Mouse (Mus musculus) thymus, postnatal 25 days (tissue): Measurements from ENCODE around the gene D10Wsu102e.

Source experiments
- DNase-seq: peaks from one replicate; pipeline ENCODE4 v3.0.0; 2022

D10Wsu102e gene

DNA sequence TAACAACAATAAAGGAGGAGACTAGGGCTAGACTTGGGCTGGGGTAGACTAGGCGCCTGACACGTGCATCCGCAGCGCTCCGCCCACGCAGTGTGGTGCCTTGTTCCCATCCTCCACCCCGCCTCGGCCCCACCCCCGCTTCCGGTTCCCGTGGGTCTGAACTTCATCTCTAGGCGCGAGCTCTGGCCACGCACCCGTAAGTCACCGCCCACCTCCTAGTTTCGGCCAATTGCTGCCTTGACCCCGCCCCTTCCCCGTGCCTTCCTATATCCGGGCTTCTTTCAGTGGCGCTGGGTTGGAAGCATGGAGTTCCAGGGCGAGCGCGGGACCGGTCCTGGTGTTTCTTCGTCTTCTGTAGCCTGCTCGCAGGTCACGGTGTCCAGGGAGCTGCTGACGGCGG lies at the start of gene D10Wsu102e:
Gene D10Wsu102e, plus strand, starts transcription at position 266 of the 400 bp plus-strand sequence.
- DNase-seq: peak; percentile 95

DNA sequence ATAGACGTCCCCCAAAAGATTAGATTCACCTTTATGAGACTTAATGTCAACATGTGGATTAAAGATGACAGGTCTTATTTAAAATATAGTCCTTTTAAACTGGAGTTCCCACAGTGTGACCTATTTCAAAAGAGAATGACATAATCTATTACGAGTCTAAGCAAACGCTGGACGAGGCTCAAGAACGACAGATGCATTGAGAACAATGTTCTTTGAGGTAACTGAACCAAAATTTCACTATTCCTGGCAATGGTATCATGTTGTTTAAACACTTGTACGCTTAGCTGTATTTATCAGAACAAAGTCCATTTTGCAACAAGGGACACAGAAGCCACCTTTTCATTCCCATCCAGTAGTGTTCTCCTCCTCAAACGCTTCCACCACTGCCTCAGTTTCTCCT lies 49.7 kb upstream of the D10Wsu102e start:
- DNase-seq: no peak

DNA sequence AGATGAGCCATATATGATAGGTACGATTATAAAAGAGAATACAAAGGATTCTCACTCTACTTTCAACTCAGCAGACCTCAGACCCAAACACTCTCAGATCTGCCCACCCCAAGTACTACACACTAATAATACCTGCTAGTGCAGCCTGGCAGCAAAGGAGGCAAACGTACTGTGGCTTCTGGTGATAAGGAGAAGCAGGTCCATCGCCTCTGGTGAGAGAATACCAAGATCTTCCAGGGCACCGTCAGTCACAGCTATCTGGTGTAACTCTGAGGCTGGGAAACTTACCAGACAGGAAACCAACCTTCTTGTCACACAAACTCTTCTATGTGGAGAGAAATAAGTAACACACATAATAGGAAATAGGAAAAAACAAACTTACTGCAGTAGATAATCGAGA lies 47.0 kb upstream of the D10Wsu102e start:
- no peak for DNase-seq

DNA sequence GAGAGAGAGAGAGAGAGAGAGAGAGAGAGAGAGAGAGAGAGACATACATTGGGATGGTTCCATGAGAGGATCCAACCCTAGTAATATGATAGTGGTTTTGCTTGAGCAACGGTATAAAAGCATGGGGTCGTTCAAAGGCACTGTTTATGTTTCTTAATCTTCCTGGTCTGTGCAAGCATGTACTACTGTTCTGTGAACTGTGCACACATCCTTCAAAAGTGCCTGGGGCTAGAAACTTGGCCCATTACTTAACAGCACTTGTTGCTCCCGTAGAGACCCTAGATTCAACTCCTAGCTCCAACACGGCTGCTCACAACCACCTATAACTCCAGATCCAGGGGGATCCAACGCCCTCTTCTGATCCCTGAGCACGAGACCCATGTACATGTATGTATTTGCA lies 39.6 kb upstream of the D10Wsu102e start:
- no peak for DNase-seq

DNA sequence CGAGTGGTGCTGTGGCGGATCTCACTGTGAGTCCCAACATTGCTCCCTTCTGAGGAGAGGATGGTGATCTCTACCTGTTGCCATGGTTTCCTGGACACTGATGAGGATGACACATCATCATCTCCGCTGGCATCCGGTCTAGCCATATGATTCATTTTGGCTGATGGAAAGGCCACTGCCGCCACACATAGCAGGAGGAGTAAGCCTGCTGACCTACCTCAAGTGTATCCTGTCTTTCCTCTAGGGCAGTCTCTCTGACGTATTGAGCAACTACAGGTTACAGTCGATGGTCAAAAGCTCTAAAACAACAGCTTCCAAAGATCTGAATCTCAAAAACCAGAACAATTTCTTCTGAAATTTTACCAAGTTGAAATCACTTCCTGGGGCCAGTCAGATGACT lies 39.2 kb upstream of the D10Wsu102e start:
- DNase-seq: no peak

DNA sequence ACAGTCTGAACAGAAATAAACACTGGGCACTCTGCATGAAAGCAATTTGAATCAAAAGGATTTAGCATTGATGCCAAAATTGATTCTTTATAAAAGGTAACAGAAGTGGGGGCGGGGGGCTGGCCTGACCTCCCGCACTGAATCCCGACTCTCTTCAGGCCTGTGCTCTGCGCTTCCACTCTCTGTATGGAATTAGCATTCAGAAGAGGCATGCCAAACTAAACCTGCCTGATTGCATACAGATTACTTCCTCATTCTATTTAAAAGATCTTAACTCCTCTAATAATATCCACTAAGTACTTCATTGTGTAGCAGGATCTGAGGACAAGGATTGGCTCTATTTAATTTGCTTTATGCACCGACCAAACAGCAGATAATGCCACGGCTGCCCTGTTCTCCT lies 38.5 kb upstream of the D10Wsu102e start:
- DNase-seq: no peak

DNA sequence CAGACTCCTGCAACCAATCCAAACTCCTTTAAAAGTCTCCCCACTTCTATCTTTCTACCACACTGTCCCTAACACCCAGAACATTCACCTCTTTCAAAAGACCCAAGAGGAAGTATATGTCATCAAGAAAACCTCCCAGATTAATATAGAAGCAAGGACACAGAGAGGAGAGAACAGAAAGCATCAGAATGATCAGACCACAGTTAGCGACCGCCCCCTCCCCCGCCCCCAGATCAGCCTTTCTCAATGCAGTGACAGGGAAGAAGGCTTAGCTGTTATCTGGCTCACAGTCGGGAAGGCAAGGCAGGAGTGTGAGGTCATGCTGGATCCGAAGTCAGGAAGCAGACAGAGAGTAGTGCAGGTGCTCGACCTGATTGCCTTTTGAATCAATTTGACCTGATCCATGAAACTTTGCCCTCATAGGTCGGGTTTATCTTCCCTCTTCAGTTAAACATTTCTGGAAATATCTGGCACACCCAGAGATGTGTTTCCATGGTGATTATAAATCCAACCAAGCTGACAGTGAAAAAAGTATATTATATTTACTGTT lies 37.4 kb upstream of the D10Wsu102e start:
- no peak for DNase-seq

DNA sequence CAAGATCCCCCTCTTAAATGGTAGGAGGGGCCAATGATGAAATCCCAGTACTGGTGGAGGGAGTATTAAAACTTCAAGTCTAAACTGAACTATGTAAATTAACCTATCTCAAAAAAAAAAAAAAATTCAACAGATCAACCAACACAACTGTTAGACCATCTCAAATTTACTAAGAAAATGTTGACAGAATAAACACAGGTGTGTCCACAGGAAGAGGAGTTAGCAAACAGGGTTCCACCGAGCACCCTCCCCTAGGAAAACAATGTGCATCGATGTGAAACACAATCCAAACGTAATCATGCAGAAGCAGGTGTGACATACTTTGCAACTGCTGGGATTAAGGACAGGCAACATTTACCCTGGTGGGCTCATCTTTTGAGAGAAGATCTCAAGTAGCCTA lies 35.1 kb upstream of the D10Wsu102e start:
- no peak for DNase-seq

DNA sequence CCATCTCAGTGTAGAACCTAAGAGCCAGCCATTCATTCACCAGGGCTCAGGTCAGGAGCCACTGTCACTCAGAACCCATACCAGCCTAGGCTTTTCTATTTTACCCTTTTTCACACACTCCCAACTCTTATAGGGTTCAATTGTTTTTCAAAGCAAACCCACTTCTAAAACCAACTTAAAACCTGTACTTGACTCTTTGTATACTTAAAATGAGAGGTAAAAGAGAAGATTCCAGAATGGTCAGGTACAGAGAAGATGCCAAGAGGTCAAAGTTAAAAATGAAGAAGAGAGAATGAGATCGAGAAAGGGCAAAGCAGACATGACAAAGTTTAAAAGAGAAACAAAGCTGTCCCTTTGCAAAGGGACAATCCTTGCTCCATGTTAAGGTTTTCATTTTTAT lies 34.1 kb upstream of the D10Wsu102e start:
- no peak for DNase-seq

DNA sequence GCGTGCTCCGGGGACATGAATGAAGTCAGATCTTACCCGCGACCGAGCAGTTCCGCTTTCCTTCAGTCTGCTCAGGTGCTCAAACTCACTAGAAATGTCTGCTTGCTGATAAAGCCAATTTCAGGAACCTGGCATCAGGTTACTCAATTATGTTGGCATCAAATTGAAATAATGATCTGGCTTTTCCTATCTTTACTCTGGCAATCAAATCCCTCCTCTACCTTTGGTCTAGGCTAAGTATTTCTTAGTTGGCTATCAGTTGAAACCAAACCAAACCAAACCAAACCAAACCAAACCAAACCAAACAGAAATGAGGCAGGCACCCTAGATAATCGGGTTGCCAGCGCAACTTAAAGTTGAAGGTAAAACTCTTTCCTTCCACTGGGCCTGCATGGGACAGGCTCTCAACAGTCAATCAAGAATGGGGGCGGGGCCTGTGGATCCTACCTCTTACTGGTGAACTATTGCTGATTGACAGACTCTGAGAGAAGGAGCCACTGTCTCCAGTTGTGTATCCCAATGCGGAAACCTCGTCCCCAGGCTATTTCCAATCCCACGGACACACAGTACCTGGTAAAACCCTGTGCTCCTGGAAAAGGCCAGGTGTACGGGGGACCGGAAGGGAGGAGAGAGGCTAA lies 33.3 kb upstream of the D10Wsu102e start:
- DNase-seq: no peak

DNA sequence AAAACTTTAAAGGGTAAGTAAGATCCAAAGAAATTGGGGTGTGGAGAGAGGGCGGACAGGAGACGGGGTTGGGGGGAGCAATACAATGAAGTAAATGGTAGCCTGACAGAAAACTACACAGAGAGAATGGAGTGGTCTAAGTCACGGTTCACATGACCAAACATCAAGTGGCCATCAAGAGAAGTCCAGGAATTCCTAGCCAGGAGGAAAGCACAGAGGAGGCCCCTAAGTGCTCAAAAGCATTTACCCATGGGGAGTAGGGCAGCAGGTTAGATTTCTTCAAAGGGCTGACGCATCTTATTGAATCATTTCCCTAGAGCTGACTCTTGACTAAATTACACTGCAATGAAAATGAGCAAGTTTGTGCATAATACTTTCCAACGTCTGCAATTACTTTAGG lies 31.2 kb upstream of the D10Wsu102e start:
- DNase-seq: no peak

DNA sequence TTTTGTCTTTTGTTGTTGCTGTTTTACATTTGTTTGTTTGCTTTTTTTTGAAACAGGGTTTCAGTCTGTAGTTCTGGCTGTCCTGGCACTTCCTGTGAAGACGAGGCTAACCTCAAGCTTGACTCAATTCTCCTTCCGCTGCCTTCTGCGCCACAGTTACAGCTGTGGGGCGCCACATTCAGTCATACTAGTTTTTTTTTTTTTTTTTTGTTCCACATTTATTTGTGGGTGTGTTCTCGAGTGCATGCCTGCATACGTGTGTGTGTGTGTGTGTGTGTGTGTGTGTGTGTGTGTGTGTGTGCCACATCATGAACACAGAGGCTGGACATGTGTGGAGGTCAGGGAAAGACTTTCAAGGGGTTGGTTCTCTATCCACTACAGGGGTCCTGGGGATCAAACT lies 29.7 kb upstream of the D10Wsu102e start:
- peak; percentile 63 for DNase-seq

DNA sequence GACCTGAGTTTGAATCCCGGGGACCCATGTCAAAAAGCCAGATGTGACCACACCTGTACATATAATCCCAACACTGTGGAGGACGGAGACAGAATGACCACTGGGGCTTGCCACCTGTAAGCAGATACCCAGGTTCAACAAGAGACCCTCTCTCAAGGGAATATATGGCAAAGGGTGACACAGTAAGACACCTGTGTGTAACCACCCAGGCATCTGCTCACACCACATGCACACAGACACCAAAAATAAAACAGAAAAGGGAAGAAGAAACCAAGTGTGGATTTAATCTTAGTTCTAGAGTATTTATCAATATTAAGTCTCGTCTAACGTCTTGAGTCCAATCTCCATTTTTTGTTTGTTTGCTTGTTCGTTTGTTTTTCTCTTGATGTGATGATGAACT lies 28.2 kb upstream of the D10Wsu102e start:
- no peak for DNase-seq

DNA sequence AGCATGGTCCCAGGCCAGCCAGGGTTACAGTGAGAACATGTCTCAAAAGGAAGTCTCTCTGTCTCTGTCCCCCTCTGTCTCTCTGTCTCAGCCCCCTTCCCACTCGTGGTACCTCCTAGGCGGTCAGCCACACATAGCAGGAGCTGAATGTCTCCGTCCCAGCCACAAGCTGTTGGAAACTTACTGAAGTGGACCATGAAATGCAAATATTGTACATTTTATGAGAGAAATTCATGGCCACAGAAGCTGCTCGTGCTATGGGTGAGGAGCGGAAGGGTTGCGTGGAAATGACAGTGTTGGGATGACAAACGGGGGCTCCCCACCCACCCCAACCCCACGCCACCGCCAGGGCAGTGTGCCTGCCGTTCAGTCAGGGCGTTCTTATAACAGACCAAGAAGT lies 27.4 kb upstream of the D10Wsu102e start:
- no peak for DNase-seq

DNA sequence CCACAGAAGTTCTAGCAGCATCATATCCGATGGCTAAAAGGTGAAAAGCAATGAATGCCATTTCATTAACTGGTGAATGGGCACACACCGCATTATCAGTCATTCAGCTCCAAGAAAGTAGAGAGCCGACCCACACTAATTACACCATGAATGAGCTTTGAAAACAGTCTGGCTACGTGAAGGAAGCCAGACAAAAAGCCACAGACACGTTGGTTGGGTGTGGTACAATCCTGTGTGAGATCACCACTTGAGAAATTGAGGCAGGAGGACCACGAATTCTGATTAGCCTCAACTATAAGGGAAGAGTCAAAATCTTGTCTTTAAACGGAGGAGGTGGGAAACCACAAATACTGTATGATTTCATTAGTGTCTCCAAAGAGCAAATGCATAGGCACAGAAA lies 23.7 kb upstream of the D10Wsu102e start:
- DNase-seq: no peak

DNA sequence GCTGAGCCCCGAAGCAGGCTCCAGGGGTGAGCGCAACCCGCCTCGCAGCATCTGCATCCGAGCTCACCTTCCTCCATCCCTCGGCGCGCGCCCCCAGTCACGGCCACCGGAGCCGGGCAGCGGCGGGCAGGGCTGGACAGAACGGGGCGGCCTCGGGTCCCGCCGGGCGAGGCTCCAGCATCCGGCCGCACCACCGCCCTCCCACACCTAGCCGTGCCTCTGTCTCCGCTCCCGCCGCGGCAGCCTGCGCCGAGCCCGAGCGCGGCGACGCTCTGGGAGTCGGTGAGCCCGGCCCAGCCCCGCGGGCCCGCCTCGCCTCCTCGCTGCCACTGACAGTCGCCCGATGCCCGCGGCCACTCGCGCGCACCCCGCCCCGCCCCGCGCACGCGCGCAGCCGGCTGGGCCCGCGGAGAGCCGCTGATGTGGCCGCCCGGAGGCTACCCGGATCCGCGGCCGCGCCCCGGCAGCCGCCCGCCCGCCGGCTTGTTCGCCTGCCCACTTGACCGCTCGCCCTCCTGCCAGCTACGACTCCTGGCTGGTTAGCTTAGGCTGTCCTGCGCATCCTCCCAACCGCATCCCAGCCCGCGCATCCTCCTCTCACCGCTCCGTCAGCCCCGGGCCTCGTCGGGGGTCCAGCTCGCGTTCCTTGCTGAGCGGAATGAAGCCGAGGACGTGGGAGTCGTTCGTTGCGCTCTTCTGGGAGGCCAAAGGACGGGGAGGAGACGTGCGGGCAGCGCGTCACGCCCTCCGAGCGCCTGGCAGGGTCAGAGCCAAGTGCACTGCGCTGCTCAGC lies 22.7 kb upstream of the D10Wsu102e start, which contains the start of gene Slc41a2:
Gene Slc41a2, minus strand, starts transcription at position 724 of the 793 bp plus-strand sequence.
- no peak for DNase-seq

DNA sequence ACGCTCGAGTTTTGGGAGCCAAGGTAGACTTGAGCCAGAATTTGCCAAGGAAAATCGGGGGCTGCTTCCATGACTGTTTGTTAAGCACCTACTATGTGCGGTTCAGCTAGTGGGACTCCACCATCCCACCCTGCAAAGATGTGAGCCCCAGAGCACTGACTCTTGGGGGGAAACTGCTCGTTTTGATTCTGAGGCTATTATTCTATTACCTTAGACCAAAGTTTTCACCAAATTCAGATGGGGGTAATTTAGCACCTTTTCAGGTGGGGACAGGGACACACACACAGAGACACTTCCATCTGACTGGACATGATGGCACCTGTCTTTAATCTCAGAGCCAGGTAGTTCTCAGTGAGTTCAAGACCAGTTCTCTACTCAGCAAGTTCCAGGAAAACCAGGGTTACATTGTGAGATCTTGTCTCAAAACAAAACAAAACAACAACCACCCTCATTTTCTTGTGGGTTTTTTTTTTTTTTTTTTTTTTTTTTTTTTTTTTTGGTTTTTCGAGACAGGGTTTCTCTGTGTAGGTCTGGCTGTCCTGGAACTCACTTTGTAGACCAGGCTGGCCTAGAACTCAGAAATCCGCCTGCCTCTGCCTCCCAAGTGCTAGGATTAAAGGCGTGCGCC lies 21.9 kb upstream of the D10Wsu102e start:
- no peak for DNase-seq

DNA sequence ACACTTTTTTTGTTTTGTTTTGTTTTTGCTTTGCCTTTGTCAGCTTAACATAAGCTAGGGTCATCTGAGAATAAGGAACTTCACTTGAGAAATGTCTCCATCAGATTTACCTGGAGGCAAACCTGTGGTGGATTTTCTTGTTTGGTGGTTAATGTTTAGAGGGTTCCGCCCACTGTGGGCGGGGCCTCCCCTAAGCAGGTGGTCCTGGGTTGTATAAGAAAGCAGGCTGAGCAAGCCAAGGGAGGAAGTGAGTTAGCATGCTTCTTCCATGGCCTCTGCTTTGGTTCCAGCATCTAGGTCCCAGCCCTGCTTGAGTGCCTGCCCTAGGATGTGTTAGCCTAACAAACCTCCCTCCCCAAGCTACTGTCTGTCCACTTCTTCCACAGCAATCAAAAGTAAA lies 18.8 kb upstream of the D10Wsu102e start:
- no peak for DNase-seq

DNA sequence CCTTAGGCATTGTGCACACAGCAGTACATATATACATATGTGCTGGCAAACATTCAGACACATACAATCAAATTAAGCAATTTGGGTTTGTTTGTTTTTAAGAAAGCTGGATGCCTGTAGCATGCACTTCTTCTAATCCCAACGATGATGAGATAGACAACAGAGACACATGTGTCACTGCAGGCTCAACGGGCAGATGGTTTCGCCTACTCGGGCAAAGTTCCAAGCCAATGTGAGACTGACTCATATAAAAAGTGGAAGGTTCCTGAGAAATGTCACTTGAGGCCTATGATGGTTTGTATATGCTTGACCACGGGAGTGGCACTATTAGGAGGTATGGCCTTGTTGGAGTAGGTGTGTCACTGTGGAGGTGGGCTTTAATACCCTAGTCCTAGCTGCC lies 16.9 kb upstream of the D10Wsu102e start:
- no peak for DNase-seq

DNA sequence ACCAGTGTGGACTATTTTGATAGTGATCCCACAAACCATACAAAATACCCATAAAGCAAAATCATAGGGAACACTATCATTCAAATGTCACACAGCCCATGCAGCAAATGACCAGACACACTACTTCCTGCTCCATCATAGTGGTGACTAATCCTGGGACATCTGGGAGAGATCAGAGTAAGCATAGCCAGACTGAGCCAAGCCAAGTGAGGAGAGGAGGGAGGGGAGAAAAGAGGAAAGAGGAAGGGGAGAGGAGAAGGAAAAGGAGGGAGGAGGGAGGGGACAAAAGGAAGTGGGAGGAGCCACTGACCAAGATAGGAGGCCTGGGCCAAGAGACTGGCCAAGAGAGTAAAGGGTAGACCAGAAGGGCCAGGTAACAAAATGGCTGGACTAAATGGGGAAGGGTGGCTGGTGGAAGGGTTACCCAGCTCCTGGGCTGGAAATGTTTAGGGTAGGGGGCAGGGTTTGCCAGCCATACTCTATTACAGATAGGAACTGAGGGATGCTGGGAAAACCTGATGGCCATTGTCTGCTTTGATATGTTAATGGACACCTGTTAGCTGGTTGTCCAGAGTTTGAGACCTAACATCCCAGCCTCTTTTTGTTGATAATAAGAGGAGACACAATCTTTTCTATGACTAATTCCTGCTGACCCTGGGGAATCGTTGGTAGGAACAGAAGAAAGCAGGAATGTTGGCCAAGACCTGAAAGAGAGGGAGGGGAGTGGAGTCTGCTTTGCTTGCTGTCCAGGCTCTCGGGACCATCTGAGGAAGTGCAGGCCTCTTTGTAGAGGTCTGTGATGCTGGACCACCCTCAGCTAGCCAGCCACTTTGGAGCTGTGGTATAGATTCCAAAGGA lies 16.0 kb upstream of the D10Wsu102e start:
- no peak for DNase-seq

DNA sequence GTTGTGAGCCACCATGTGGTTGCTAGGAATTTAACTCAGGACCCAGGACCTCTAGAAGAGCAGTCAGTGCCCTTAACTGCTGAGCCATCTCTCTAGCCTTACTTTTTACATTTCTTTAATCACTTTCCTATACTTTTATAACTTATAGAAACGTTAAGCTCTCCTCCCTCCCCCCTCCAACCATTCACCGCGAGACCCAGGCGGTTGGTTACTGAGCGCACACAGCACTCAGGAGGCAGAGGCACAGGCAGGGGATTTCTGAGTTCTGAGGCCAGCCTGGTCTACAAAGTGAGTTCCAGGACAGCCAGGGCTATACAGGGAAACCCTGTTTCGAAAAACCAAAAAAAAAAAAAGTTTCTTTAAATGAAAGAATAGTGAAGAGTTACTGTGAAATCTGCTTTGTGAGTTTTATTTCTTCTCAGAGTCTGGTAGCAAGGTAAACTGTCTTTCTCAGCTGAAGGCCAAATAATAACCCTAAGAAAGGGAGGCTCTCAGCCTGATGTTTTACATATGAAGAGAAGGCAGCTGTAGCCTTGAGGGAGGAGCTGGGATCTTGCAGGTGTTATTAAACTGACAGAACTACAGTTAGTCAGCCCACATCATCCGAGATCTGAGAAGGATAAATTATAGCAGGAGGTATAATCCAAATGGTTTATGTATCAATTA lies 14.2 kb upstream of the D10Wsu102e start:
- DNase-seq: no peak

DNA sequence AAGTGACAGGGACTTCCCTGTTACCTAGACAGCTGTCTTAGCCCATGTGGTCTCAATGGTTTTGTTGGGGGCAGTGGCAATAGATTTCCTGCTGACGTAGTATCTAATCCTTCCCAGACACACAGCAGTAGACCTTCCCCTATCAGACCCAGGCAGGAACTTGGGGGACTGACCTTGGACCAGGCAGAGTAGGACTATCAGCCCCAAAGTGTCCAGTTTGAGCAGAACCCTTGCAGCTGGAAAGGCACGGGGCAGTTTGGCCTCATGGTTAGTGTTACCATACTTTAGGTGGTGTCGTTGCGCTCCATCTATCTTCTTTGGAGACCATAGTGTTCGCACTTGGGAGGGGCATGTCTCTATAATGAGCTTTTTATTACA lies 13.7 kb upstream of the D10Wsu102e start:
- DNase-seq: no peak
